Mouse (Mus musculus) ES-Bruce4 (cell line): ENCODE data around the gene Dao. TPM values are rescaled to one million over a fixed set of nuclear protein-coding genes. Genes with fewer than 3 reads are reported as not detected.
A peak's percentile ranks its signal among the peaks of the same experiment; 100 is the strongest.

Source experiments
- H3K27ac ChIP-seq: 2 replicates; pipeline ENCODE4 v1.5.1; 2012; ENCODE audit warnings: low read length, inconsistent platforms; ENCODE audit not compliant: insufficient read depth
- H3K27me3 ChIP-seq: 2 replicates; pipeline ENCODE4 v1.6.1; 2012; ENCODE audit warnings: mild to moderate bottlenecking, low read length, inconsistent platforms; ENCODE audit not compliant: control insufficient read depth, poor library complexity, insufficient read depth, severe bottlenecking
- H3K36me3 ChIP-seq: 2 replicates; pipeline ENCODE4 v1.6.1; 2012; ENCODE audit warnings: inconsistent platforms, mild to moderate bottlenecking, low read length, moderate library complexity; ENCODE audit not compliant: control insufficient read depth, poor library complexity, insufficient read depth, severe bottlenecking
- H3K4me1 ChIP-seq: one replicate; pipeline ENCODE4 v1.8.1; 2011; ENCODE audit warnings: low read length; ENCODE audit not compliant: control insufficient read depth, insufficient read depth
- H3K4me3 ChIP-seq: 2 replicates; pipeline ENCODE4 v1.5.1; 2011; ENCODE audit warnings: low read depth, mild to moderate bottlenecking, low read length
- H3K9ac ChIP-seq: 2 replicates; pipeline ENCODE4 v1.6.1; 2012; ENCODE audit warnings: low read depth, mild to moderate bottlenecking, inconsistent platforms; ENCODE audit not compliant: poor library complexity, severe bottlenecking
- H3K9me3 ChIP-seq: replicated peaks from 2 replicates; pipeline ENCODE4 v1.6.1; 2012; ENCODE audit warnings: mild to moderate bottlenecking, low read length, inconsistent platforms; ENCODE audit not compliant: control insufficient read depth, poor library complexity, insufficient read depth, severe bottlenecking
- CTCF ChIP-seq: IDR thresholded peaks from one replicate; pipeline ENCODE4 v1.8.1; 2011; ENCODE audit warnings: low read depth, low read length
- EP300 ChIP-seq: IDR thresholded peaks from 2 replicates; pipeline ENCODE4 v1.6.1; 2011; ENCODE audit warnings: low read depth, low read length; ENCODE audit not compliant: insufficient read depth
- POLR2A ChIP-seq: IDR thresholded peaks from one replicate; pipeline ENCODE4 v1.8.1; 2011; ENCODE audit warnings: low read length; ENCODE audit not compliant: insufficient read depth
- polyA plus RNA-seq: library from polyadenylated mRNA; stranded (reverse); fragments of >200 nt; gene quantifications from 2 replicates; pipeline ENCODE4 v1.2.4, GENCODE M21; 2011; ENCODE audit warnings: low read depth; ENCODE audit not compliant: missing spikeins, insufficient read depth, insufficient read length

The Dao gene
- polyA plus RNA-seq, 1 experiment: not detected

DNA sequence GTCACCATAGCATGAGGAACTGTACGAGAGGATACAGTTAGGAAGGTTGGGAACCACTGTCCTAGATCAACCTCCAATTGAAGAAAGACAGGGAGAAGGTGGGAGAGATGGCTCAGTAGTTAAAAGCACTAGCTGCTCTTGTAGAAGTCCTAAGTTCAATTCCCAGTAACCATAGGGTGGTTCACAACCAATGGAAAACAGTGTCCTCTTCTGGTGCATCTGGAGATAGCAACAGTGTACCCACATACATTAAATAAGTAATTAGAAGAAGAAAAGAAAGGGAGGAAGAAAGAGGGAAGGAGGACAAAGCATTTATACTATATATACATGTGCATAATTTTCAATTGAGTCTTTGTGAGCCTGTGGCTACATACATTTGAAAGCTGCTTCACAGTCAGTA lies 41.6 kb downstream of the Dao start:
- H3K4me3 ChIP-seq: no peak overlapping the region
- H3K27ac ChIP-seq: no peak overlapping the region
- H3K36me3 ChIP-seq: no peaks in the 10 kb centered on the region
- H3K4me1 ChIP-seq: no peaks in the 10 kb centered on the region
- H3K27me3 ChIP-seq: no peaks in the 10 kb centered on the region
- H3K9me3 ChIP-seq: no peaks in the 10 kb centered on the region
- H3K9ac ChIP-seq: no peak overlapping the region
- TF ChIP-seq CTCF: no peak
- TF ChIP-seq EP300: no peak
- TF ChIP-seq POLR2A: no peak

DNA sequence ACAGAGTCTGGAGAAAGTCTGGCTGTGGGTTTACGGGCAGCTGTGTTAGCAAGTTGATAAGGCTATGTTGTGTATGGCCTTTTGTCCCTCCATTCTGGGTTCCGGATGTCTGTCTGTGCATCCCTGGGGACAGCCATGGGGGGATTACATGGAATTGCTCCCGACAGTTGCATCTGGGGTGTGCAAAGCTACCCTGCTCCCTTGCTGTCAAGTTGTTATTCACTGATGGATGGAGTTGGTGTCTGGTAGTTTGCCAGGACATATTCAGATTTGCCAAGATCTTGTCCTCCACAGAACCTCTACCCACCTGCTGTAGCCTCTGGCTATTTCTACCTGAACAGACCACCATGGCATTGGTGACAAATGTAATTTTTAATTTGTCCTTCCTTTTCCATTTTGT lies 42.6 kb downstream of the Dao start:
- no peak for TF ChIP-seq EP300
- TF ChIP-seq CTCF: no peak
- TF ChIP-seq POLR2A: no peak
- H3K36me3 ChIP-seq: no peaks in the 10 kb centered on the region

DNA sequence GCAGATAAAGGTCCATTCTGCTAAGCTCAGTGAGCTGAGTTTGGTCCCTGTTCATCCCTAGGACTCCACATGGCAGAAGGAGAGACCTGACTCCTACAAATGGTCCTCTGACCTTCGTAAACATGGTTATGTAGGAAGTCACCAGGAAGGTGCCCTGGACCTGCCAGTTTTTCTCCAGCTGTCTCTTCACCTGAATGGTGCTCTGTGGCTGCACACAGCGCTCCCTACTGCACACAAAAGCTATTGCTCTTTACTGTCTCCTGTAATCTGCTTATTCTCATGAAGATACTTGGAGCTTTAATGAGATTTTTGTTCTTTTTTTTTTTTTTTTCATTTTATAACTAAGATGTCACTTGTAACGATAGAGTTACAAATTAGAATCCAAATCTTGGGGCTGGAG lies 43.1 kb downstream of the Dao start:
- TF ChIP-seq POLR2A: no peak
- peak; percentile 50 for TF ChIP-seq CTCF
- TF ChIP-seq EP300: no peak
- H3K4me1 ChIP-seq: no peaks in the 10 kb centered on the region
- no peak overlapping the region for H3K27ac ChIP-seq
- H3K4me3 ChIP-seq: no peak overlapping the region
- H3K9me3 ChIP-seq: no peaks in the 10 kb centered on the region
- H3K36me3 ChIP-seq: no peaks in the 10 kb centered on the region
- no peaks in the 10 kb centered on the region for H3K27me3 ChIP-seq
- H3K9ac ChIP-seq: no peak overlapping the region

More for the DNA sequence above, 42.6 kb downstream of the Dao start:
- H3K9me3 ChIP-seq: no peaks in the 10 kb centered on the region
- no peak overlapping the region for H3K27ac ChIP-seq
- H3K27me3 ChIP-seq: no peaks in the 10 kb centered on the region
- no peak overlapping the region for H3K4me3 ChIP-seq
- no peaks in the 10 kb centered on the region for H3K4me1 ChIP-seq
- H3K9ac ChIP-seq: no peak overlapping the region

DNA sequence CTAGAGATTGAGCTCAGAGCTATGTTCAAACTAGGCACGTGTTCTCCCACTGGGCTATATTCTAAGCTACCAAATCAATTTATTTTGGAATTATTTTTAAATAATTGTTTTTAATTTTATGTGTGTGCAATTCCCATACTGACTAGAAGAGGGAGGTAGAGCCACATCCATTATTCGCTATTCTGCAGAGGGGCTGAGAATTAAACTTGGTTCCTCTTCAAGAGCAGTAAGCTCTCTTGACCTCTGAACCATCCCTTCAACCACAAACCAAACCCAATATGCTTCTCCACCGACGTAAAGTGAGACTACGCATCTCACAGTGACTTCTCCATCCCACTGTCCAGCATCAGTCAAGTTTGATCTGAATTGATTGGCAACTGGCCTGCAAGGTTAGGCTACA lies 43.7 kb downstream of the Dao start:
- no peaks in the 10 kb centered on the region for H3K9me3 ChIP-seq
- no peak for TF ChIP-seq EP300
- no peak for TF ChIP-seq POLR2A
- no peak for TF ChIP-seq CTCF
- H3K9ac ChIP-seq: no peak overlapping the region
- no peaks in the 10 kb centered on the region for H3K27me3 ChIP-seq
- H3K36me3 ChIP-seq: no peaks in the 10 kb centered on the region
- no peaks in the 10 kb centered on the region for H3K4me1 ChIP-seq
- no peak overlapping the region for H3K4me3 ChIP-seq
- H3K27ac ChIP-seq: no peak overlapping the region

DNA sequence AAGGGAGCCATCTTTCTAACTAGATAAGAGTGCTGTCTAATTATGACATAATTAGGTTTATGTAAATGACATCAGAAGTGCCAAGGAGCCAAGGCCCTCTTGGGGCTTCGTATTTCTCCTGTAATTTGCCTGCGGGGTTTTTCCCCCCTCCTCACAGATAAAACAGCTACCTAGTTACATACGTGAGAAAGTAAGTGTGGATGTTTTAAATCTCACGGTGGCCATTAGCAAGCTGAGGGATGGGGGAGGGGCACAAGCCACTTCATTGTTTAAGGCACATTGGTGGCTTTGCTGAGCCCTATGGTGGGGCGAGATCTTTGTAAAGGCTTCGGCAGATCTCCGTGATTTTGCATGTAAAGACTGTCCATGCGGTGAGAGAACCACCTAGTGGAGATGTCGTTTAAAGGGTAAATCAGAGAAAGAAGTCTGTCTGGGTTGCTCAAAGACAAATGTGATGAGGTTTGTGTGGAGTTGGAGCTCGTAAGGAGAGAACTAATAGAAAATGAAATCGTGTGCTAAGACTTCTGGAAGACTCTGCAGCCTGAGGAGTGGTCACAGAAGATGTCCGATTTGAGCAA lies 45.3 kb downstream of the Dao start:
- H3K9me3 ChIP-seq: no peaks in the 10 kb centered on the region
- no peak overlapping the region for H3K9ac ChIP-seq
- no peaks in the 10 kb centered on the region for H3K27me3 ChIP-seq
- no peak for TF ChIP-seq EP300
- no peaks in the 10 kb centered on the region for H3K4me1 ChIP-seq
- H3K36me3 ChIP-seq: no peaks in the 10 kb centered on the region
- no peak overlapping the region for H3K27ac ChIP-seq
- no peak overlapping the region for H3K4me3 ChIP-seq

DNA sequence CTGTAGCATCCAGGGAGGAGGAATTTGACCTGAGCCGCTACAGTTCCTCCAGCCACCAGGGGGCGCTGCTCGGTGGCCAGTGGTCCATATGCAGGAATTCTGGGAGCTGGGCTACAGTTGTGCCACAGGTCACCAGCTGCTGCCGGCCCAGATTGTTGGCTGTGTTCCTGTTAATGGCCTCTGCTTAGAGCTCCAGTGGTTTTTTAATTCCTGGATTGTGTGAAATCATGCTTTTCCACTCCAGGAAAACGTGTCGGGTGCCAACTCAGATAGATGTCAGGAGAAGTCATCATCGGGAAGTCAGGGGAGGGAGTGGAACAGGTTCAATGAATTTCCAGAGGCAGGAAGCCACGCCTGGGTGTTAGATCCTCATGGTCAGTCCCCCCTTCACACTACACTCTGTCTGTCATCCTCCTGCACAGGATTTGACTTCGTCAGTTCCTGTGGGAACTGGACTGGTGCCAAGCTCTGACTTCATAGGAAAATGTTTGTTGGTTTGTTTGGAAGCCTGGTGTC lies 48.8 kb downstream of the Dao start:
- Histone ChIP-seq H3K9me3 (no peaks in the 10 kb centered on the region), H3K27ac (no peak overlapping the region), H3K27me3 (no peaks in the 10 kb centered on the region), H3K4me1 (no peaks in the 10 kb centered on the region), H3K4me3 (peak overlapping the region; percentile 60), H3K9ac (0 out of 2 replicates have a peak overlapping the region, but pooled peaks have one; percentile 10), H3K36me3 (no peaks in the 10 kb centered on the region)
- TF ChIP-seq EP300 (peak; percentile 37; the same call in 1 of the 2 replicates), POLR2A (no peak), CTCF (peak; percentile 88)
